Mouse (Mus musculus) C2C12 (cell line): Measurements from ENCODE around the gene Pfkfb4. TPM values are rescaled to one million over a fixed set of nuclear protein-coding genes. Genes with fewer than 3 reads are reported as not detected.

Experiments used
- H3K27me3 ChIP-seq: one replicate; pipeline ENCODE4 v1.6.1; 2011; ENCODE audit not compliant: control insufficient read depth, insufficient read depth, insufficient read length
- H3K36me3 ChIP-seq: one replicate; pipeline ENCODE4 v1.6.1; 2011; ENCODE audit not compliant: control insufficient read depth, insufficient read depth
- H3K4me3 ChIP-seq: one replicate; pipeline ENCODE4 v1.5.1; 2011; ENCODE audit warnings: mild to moderate bottlenecking, control low read depth; ENCODE audit not compliant: poor library complexity, insufficient read depth, severe bottlenecking
- H3K79me2 ChIP-seq: one replicate; pipeline ENCODE4 v1.6.1; 2011; ENCODE audit not compliant: control insufficient read depth, insufficient read depth
- H3K79me3 ChIP-seq: one replicate; pipeline ENCODE4 v1.6.1; 2011; ENCODE audit warnings: low read depth, control low read depth
- H3ac ChIP-seq: one replicate; pipeline ENCODE3; 2011; ENCODE audit warnings: low read depth; ENCODE audit not compliant: control insufficient read depth, insufficient read length
- CEBPB ChIP-seq: IDR thresholded peaks from one replicate; pipeline ENCODE4 v1.6.1; 2011; ENCODE audit warnings: low read depth, mild to moderate bottlenecking, control low read depth, moderate library complexity
- CTCF ChIP-seq: IDR thresholded peaks from one replicate; pipeline ENCODE4 v1.5.1; 2011; ENCODE audit not compliant: control insufficient read depth, insufficient read depth, insufficient read length
- FOSL1 ChIP-seq: IDR thresholded peaks from one replicate; pipeline ENCODE4 v1.8.0; 2011; ENCODE audit warnings: mild to moderate bottlenecking, low read length; ENCODE audit not compliant: poor library complexity, insufficient read depth, severe bottlenecking
- MAX ChIP-seq: IDR thresholded peaks from one replicate; pipeline ENCODE4 v1.6.1; 2011; ENCODE audit warnings: mild to moderate bottlenecking, control low read depth
- MYOD1 ChIP-seq: IDR thresholded peaks from one replicate; pipeline ENCODE4 v1.6.1; 2011; ENCODE audit warnings: low read depth; ENCODE audit not compliant: control insufficient read depth, insufficient read length
- MYOG ChIP-seq: IDR thresholded peaks from one replicate; pipeline ENCODE4 v1.6.1; 2011; ENCODE audit not compliant: control insufficient read depth, insufficient read length; ENCODE audit errors: extremely low read depth
- USF1 ChIP-seq: IDR thresholded peaks from one replicate; pipeline ENCODE4 v1.6.1; 2011; ENCODE audit warnings: low read depth, mild to moderate bottlenecking, control low read depth, moderate library complexity
- polyA plus RNA-seq: library from polyadenylated mRNA; unstranded; fragments of >200 nt; fragmentation: generic; extraction: Trizol; gene quantifications from one replicate; pipeline ENCODE4 v1.2.1, GENCODE M21; 2012; ENCODE audit warnings: missing spikeins

Pfkfb4 gene
- polyA plus RNA-seq, 1 experiment: 6.7 TPM

GRCm38 (mm10) chr9:109040216-109040615 lies 48.6 kb downstream of the Pfkfb4 start:
- Histone ChIP-seq H3K27me3 (no peaks in the 10 kb centered on the region), H3K36me3 (no peaks in the 10 kb centered on the region), H3K79me3 (peaks cover 5% of the 10 kb centered on the region), H3K79me2 (peaks cover 33% of the 10 kb centered on the region), H3K4me3 (no peak overlapping the region), H3ac (no peak overlapping the region)
- TF ChIP-seq USF1 (no peak), CTCF (no peak)

GRCm38 (mm10) chr9:109040906-109041305 lies 49.3 kb downstream of the Pfkfb4 start:
- TF ChIP-seq FOSL1 (no peak), MYOG (no peak), USF1 (no peak), MAX (no peak), CEBPB (no peak), MYOD1 (no peak), CTCF (no peak)
- Histone ChIP-seq H3K79me2 (peaks cover 33% of the 10 kb centered on the region), H3K27me3 (no peaks in the 10 kb centered on the region), H3K79me3 (peaks cover 5% of the 10 kb centered on the region), H3K4me3 (no peak overlapping the region), H3K36me3 (no peaks in the 10 kb centered on the region), H3ac (no peak overlapping the region)

- peaks cover 5% of the 10 kb centered on the region for H3K79me3 ChIP-seq
- no peaks in the 10 kb centered on the region for H3K36me3 ChIP-seq
- peaks cover 33% of the 10 kb centered on the region for H3K79me2 ChIP-seq
- H3K27me3 ChIP-seq: no peaks in the 10 kb centered on the region
- TF ChIP-seq CTCF (no peak), CEBPB (no peak), MYOD1 (no peak), USF1 (no peak), MAX (no peak), MYOG (no peak), FOSL1 (no peak)
- no peak overlapping the region for H3ac ChIP-seq
- no peak overlapping the region for H3K4me3 ChIP-seq
Measured at GRCm38 (mm10) chr9:109041351-109041750, 49.8 kb downstream of the Pfkfb4 start.

- TF ChIP-seq MAX: no peak
- no peak for TF ChIP-seq MYOG
- TF ChIP-seq CEBPB: no peak
- no peak for TF ChIP-seq FOSL1
- Histone ChIP-seq H3K79me2 (peaks cover 4% of the 10 kb centered on the region), H3K79me3 (no peaks in the 10 kb centered on the region), H3K4me3 (no peak overlapping the region), H3ac (no peak overlapping the region), H3K27me3 (no peaks in the 10 kb centered on the region), H3K36me3 (peaks cover 8% of the 10 kb centered on the region)
Measured at GRCm38 (mm10) chr9:109046306-109046705, 54.7 kb downstream of the Pfkfb4 start.

GRCm38 (mm10) chr9:109049316-109049715 lies 57.7 kb downstream of the Pfkfb4 start:
- Histone ChIP-seq H3K27me3 (no peaks in the 10 kb centered on the region), H3K4me3 (no peak overlapping the region), H3K79me2 (no peaks in the 10 kb centered on the region), H3ac (no peak overlapping the region), H3K79me3 (no peaks in the 10 kb centered on the region), H3K36me3 (peaks cover 8% of the 10 kb centered on the region)
- TF ChIP-seq MYOG (no peak), MAX (no peak), FOSL1 (no peak), CEBPB (no peak), MYOD1 (no peak), CTCF (no peak), USF1 (no peak)

- H3K79me2 ChIP-seq: no peaks in the 10 kb centered on the region
- no peak overlapping the region for H3ac ChIP-seq
- H3K79me3 ChIP-seq: no peaks in the 10 kb centered on the region
- no peaks in the 10 kb centered on the region for H3K27me3 ChIP-seq
- no peak overlapping the region for H3K4me3 ChIP-seq
- peaks cover 8% of the 10 kb centered on the region for H3K36me3 ChIP-seq
- TF ChIP-seq MAX: no peak
- TF ChIP-seq CTCF: no peak
- TF ChIP-seq FOSL1: no peak
- no peak for TF ChIP-seq MYOD1
- TF ChIP-seq USF1: no peak
- TF ChIP-seq CEBPB: no peak
- no peak for TF ChIP-seq MYOG
Measured at GRCm38 (mm10) chr9:109049996-109050673, 58.6 kb downstream of the Pfkfb4 start.
